Comparison of ENCODE assay signal across 8 mouse cellular contexts in genomic region chr4:137739151-137739923, GRCm38 (mm10). TPM values are rescaled to one million over a fixed set of nuclear protein-coding genes. Genes with fewer than 3 reads are reported as not detected.
DNase-seq lines count a peak whose midpoint lies in the region; ATAC-seq and TF ChIP-seq lines count a peak whose summit lies in the region.

No protein-coding gene starts in this region.

- TF ChIP-seq CTCF in liver, adult 2 months (IDR thresholded peaks at IDR 0.05; ENCODE audit: low read depth, low read length), result no peak

- H3K4me3 ChIP-seq in liver, adult 2 months (ENCODE audit: insufficient read depth, low read depth, low read length), result no peak overlapping the region
- no peak overlapping the region for H3K4me3 ChIP-seq in hindbrain, embryonic 15.5 days
- no peak overlapping the region for H3K4me3 ChIP-seq in liver, embryonic 16.5 days (ENCODE audit: low read depth, low read length)

- DNase-seq in liver, adult 2 months (ENCODE audit: extremely low read depth, low read depth, low spot score), result peak; percentile 55
- DNase-seq in liver, result no peak
- peak; percentile 82 for DNase-seq in embryo, embryonic 10.5 days (ENCODE audit: low spot score)
- no peak for DNase-seq in testis, postnatal 10 days (ENCODE audit: low spot score)
- no peak for DNase-seq in right cerebral cortex, postnatal 4 days

- ATAC-seq in hindbrain, embryonic 15.5 days (ENCODE audit: low FRiP score, low read depth), result peak; percentile 65
- ATAC-seq in liver, embryonic 16.5 days (ENCODE audit: low read depth), result peak; percentile 47
- ATAC-seq in neutrophil, adult 5-6 weeks (ENCODE audit: extremely low read depth, insufficient number of reproducible peaks, low FRiP score, poor library complexity, severe bottlenecking), result peak; percentile 42; the same call in 1 of the 2 replicates

- H3K27me3 ChIP-seq in liver, adult 2 months (ENCODE audit: control insufficient read depth, insufficient read depth, low read length), result no peaks in the 10 kb centered on the region
- no peaks in the 10 kb centered on the region for H3K27me3 ChIP-seq in hindbrain, embryonic 15.5 days
- no peaks in the 10 kb centered on the region; the same call in 1 of the 2 replicates for H3K27me3 ChIP-seq in liver, embryonic 16.5 days (ENCODE audit: control insufficient read depth, insufficient read depth, low read depth, low read length)

- H3K4me1 ChIP-seq in liver, adult 2 months (ENCODE audit: control insufficient read depth, insufficient read depth, low read length), result peaks cover 2% of the 10 kb centered on the region; the same call in 1 of the 2 replicates
- peaks cover 18% of the 10 kb centered on the region for H3K4me1 ChIP-seq in hindbrain, embryonic 15.5 days (replicated peaks)
- no peaks in the 10 kb centered on the region; the same call in 1 of the 2 replicates for H3K4me1 ChIP-seq in liver, embryonic 16.5 days (ENCODE audit: control insufficient read depth, low read depth, low read length)

- H3K36me3 ChIP-seq in liver, adult 2 months (ENCODE audit: control insufficient read depth, insufficient read depth, low read length), result no peaks in the 10 kb centered on the region
- H3K36me3 ChIP-seq in hindbrain, embryonic 15.5 days, result no peaks in the 10 kb centered on the region
- no peaks in the 10 kb centered on the region for H3K36me3 ChIP-seq in liver, embryonic 16.5 days (ENCODE audit: control insufficient read depth, insufficient read depth)

- H3K79me2 ChIP-seq in liver, adult 2 months (ENCODE audit: control insufficient read depth, insufficient read depth, low read length), result no peaks in the 10 kb centered on the region

- H3K27ac ChIP-seq in liver, adult 2 months (replicated peaks; ENCODE audit: insufficient read depth, low read depth, low read length), result no peak overlapping the region
- H3K27ac ChIP-seq in hindbrain, embryonic 15.5 days (replicated peaks), result no peak overlapping the region
- H3K27ac ChIP-seq in liver, embryonic 16.5 days (ENCODE audit: low read length), result no peak overlapping the region

- 52% methylated on average over 9 of the region's 9 CpGs for WGBS in liver, adult 2 months
- WGBS in hindbrain, embryonic 15.5 days, result 54% methylated on average over 9 of the region's 9 CpGs
- 46% methylated on average over 9 of the region's 9 CpGs for WGBS in liver, embryonic 16.5 days (ENCODE audit: insufficient replicate concordance)

- H3K4me2 ChIP-seq in hindbrain, embryonic 15.5 days, result peak overlapping the region; percentile 46
- no peak overlapping the region for H3K4me2 ChIP-seq in liver, embryonic 16.5 days (ENCODE audit: low read depth, low read length)

- TF ChIP-seq POLR2A in liver, adult 2 months (IDR thresholded peaks at IDR 0.05; ENCODE audit: extremely low read depth, insufficient read depth, low read length), result no peak

- no peaks in the 10 kb centered on the region for H3K9me3 ChIP-seq in hindbrain, embryonic 15.5 days
- no peaks in the 10 kb centered on the region for H3K9me3 ChIP-seq in liver, embryonic 16.5 days (replicated peaks; ENCODE audit: control insufficient read depth, low read length)

- H3K9ac ChIP-seq in liver, adult 2 months (ENCODE audit: low read depth, low read length), result no peak overlapping the region
- no peak overlapping the region for H3K9ac ChIP-seq in hindbrain, embryonic 15.5 days
- no peak overlapping the region for H3K9ac ChIP-seq in liver, embryonic 16.5 days (ENCODE audit: low read depth, low read length)

RNA-seq across cellular contexts. Expression of gene Alpl, which starts 56.8 kb away (rescaled TPM):
- total RNA-seq in liver, adult 2 months (2014; rRNA removed), result 5.1 and 6.9 TPM in 2 replicates
- 7.3 and 10.0 TPM in 2 replicates for polyA plus RNA-seq in liver, adult 2 months (2012; rRNA removed)
- 11.4 and 14.7 TPM in 2 replicates for polyA plus RNA-seq in hindbrain, embryonic 15.5 days (2015; fragmentation: Nextera tagmentation; extraction: Ambion mirVana)
- 11.9 and 15.5 TPM in 2 replicates for polyA plus RNA-seq in liver, embryonic 16.5 days (2015; fragmentation: Nextera tagmentation; extraction: Ambion mirVana)
- 0.74 and 1.2 TPM in 2 replicates for total RNA-seq in neutrophil, adult 5-6 weeks (2017)

Comparison
In these comparisons a context has a peak if more than half of its experiments do, and no peak if none do; other contexts are left out.
1. DNase-seq: peak in liver, adult 2 months (single experiment) and embryo, embryonic 10.5 days (single experiment); none in liver (single experiment), testis, postnatal 10 days (single experiment) and right cerebral cortex, postnatal 4 days (single experiment).
2. Peak in every context shown above with its lines, with median percentiles within 50 percentile points of each other: ATAC-seq.